ENCODE assay signal across 1 mouse cellular context in the genomic region with DNA sequence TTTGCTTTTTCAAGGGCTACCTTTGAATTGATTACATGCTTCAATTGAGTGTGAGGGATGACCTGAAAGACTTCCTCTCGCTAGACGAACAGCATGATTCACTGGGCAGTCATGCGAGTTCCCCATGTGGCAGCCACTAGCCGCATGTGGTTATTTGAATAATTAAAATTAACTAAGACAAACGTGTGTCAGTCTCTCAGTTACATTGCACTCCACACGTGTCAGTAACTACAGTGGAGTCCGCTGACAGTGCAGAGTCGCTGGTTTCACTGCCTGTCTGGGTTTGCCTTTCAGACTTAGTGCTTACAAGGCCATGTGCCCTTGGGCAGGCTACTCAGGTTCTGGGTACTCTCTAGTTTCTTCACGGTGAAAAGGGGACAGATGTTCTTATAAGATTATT.
A peak's percentile ranks its signal among the peaks of the same experiment; 100 is the strongest.
TF ChIP-seq lines count a peak whose summit lies in the region.

No protein-coding gene starts in this region.

TF ChIP-seq in CH12.LX, 34 proteins besides CTCF, POLR2A, EP300 and RAD21 (continued from another document):
- peak; percentile 75 for TF ChIP-seq MXI1 (IDR thresholded peaks at IDR 0.05; ENCODE audit: low read depth, low read length)
- TF ChIP-seq ZKSCAN1 (IDR thresholded peaks at IDR 0.05; ENCODE audit: borderline replicate concordance, low read depth, low read length): no peak
- TF ChIP-seq HCFC1 (IDR thresholded peaks at IDR 0.05; ENCODE audit: low read depth, low read length): no peak
- no peak for TF ChIP-seq USF1 (IDR thresholded peaks at IDR 0.05; ENCODE audit: low read depth, low read length)
- no peak for TF ChIP-seq TCF12 (IDR thresholded peaks at IDR 0.05; ENCODE audit: low read depth, low read length)
- no peak for TF ChIP-seq PAX5 (IDR thresholded peaks at IDR 0.05; ENCODE audit: low read length)
